Mouse (Mus musculus) lung, postnatal 0 days (tissue): ENCODE results near the gene Snn. TPM values are rescaled to one million over a fixed set of nuclear protein-coding genes. Genes with fewer than 3 reads are reported as not detected.
"Not testable (repeated sequence)": the region's sequence is repeated elsewhere in the genome, so short reads cannot be mapped to it uniquely, and the experiment has no call there.

ENCODE experiments used
- ATAC-seq: fragments of 200-750 bp; cut with Nextera tagmentation; 2 replicates; pipeline ENCODE4 v1.8.0; 2017; ENCODE audit warnings: moderate library complexity
- DNase-seq: peaks from one replicate; pipeline ENCODE4 v3.0.0-alpha.2; 2016; ENCODE audit warnings: low spot score
- H3K27ac ChIP-seq: fragments of 300-500 bp; sonication (generic); 2 replicates; pipeline ENCODE4 v1.5.1; 2014; ENCODE audit warnings: antibody characterized with exemption, mild to moderate bottlenecking, low read length, mixed read lengths
- H3K27me3 ChIP-seq: fragments of 300-500 bp; sonication (generic); replicated peaks from 2 replicates; pipeline ENCODE4 v1.6.1; 2014; ENCODE audit warnings: low read length, mixed read lengths; ENCODE audit not compliant: insufficient read depth
- H3K36me3 ChIP-seq: fragments of 300-500 bp; sonication (generic); 2 replicates; pipeline ENCODE4 v1.6.1; 2014; ENCODE audit warnings: low read length, mixed read lengths; ENCODE audit not compliant: insufficient read depth
- H3K4me1 ChIP-seq: fragments of 300-500 bp; sonication (generic); 2 replicates; pipeline ENCODE4 v1.6.1; 2014; ENCODE audit warnings: antibody characterized with exemption, low read depth, low read length, mixed read lengths; ENCODE audit not compliant: insufficient read depth
- H3K4me2 ChIP-seq: fragments of 300-500 bp; sonication (generic); replicated peaks from 2 replicates; pipeline ENCODE4 v1.6.1; 2014; ENCODE audit warnings: low read depth, mild to moderate bottlenecking, low read length, moderate library complexity, mixed read lengths
- H3K4me3 ChIP-seq: fragments of 300-500 bp; sonication (generic); 2 replicates; pipeline ENCODE4 v1.5.1; 2014; ENCODE audit warnings: low read depth, low read length
- H3K9ac ChIP-seq: fragments of 300-500 bp; sonication (generic); replicated peaks from 2 replicates; pipeline ENCODE4 v1.6.1; 2014; ENCODE audit warnings: low read depth, mild to moderate bottlenecking
- H3K9me3 ChIP-seq: fragments of 300-500 bp; sonication (generic); 2 replicates; pipeline ENCODE4 v1.6.1; 2016; ENCODE audit warnings: low read length, mixed read lengths
- CTCF ChIP-seq: IDR thresholded peaks from 2 replicates; pipeline ENCODE4 v1.5.1; 2016; ENCODE audit warnings: antibody characterized with exemption, mild to moderate bottlenecking
- EP300 ChIP-seq: IDR thresholded peaks from 2 replicates; pipeline ENCODE4 v1.6.1; 2016; ENCODE audit warnings: antibody characterized with exemption, mild to moderate bottlenecking, control low read depth
- WGBS: fragments of 180-500 bp; shearing (Covaris S2); extraction: QIAGEN DNeasy Blood & Tissue Kit; methylation state at CpG from one replicate; pipeline ENCODE4 v1.1.7; 2014; 5-methylcytosine and 5-hydroxymethylcytosine counted together
- polyA plus RNA-seq: library from polyadenylated mRNA; unstranded; fragments of >200 nt; fragmentation: Nextera tagmentation; extraction: Ambion mirVana; gene quantifications from 2 replicates; pipeline ENCODE4 v1.2.1, GENCODE M21; 2015

The Snn gene
- polyA plus RNA-seq, result 41.1 and 46.6 TPM in 2 replicates

DNA sequence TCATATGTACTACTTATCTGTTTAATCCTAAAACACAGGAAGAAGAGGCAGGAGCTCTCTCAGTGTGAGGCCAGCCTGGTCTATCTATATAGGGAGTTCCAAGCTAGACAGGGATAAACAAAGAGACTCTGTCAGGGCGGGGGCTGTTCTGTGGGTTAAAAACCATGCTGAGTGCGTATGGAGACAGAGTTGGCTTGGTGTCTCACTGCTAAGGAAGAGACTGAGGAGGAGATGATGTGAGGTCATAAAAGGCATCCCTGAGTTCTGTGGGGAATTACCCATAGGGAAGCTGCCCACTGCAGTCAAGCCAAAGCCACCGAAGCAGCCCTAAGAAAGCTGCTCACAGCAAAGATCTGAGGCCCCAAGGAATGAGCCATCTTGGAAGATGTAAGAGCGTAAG, at the start of gene Snn:
Gene Snn, plus strand, starts transcription at position 301 of the 400 bp plus-strand sequence.
- H3K4me2 ChIP-seq, result no peak within 1 kb of the TSS
- no peaks in the 10 kb centered on the region for H3K9me3 ChIP-seq
- H3K27ac ChIP-seq, result no peak within 1 kb of the TSS
- WGBS, result 87% methylated on average over 4 of the region's 4 CpGs
- H3K9ac ChIP-seq, result no peak within 1 kb of the TSS
- no peak for TF ChIP-seq EP300
- no peak for TF ChIP-seq CTCF
- H3K4me3 ChIP-seq, result no peak within 1 kb of the TSS
- H3K36me3 ChIP-seq, result no peaks in the 10 kb centered on the region
- no peak for ATAC-seq
- H3K4me1 ChIP-seq, result peaks cover 18% of the 10 kb centered on the region
- no peak for DNase-seq
- no peaks in the 10 kb centered on the region for H3K27me3 ChIP-seq

DNA sequence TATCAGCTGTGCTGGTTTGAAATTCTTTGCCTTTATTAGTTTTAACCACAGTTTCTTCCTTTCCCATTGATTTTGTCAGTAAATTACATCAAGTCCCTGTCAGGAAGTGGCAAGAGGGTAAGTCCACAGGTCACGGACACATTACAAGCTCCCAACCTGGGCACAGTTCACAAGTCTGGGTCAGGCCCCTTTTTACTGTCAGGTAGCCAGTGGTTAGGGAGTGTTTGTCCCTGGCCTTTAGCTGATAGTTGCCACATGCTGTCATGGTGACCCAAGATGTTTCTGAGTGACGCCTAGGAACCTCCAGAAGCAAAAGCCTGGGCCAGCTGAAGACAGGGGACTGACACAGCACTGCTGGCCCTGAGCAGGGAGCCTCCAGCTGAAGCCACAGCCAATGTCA, 49.5 kb upstream of the Snn start:
- TF ChIP-seq EP300 (no peak), CTCF (no peak)
- Histone ChIP-seq H3K36me3 (no peaks in the 10 kb centered on the region), H3K4me3 (no peak overlapping the region), H3K27me3 (no peaks in the 10 kb centered on the region), H3K4me2 (no peak overlapping the region), H3K9ac (no peak overlapping the region), H3K4me1 (peaks cover 22% of the 10 kb centered on the region; the same call in 1 of the 2 replicates), H3K9me3 (no peaks in the 10 kb centered on the region), H3K27ac (no peak overlapping the region)
- ATAC-seq (no peak), DNase-seq (no peak)
- WGBS, result 87% methylated on average over 2 of the region's 2 CpGs

DNA sequence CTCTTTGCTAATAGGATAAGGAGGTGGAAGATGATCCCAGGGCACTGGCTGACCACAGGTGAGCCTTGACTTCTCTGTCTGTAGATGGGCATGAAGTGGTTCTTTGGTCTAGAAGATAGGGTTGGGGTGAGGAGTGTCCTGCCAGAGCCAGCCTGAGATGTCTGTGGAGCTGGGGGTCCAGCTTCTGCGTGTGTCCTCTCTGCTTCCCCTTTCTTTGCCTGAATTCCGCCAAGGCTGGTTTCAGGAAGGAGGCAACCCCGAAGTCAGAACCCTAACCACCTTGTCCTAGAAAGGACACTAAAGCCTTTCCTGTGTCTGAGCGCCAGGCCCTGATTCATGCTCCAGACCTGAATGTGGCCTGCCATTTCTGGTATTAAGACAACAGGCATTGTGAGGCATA, 48.8 kb upstream of the Snn start:
- no peak overlapping the region for H3K27ac ChIP-seq
- H3K4me1 ChIP-seq, result peaks cover 19% of the 10 kb centered on the region; the same call in 1 of the 2 replicates
- no peaks in the 10 kb centered on the region for H3K9me3 ChIP-seq
- no peak for TF ChIP-seq EP300
- TF ChIP-seq CTCF, result no peak
- no peak overlapping the region for H3K9ac ChIP-seq
- H3K27me3 ChIP-seq, result no peaks in the 10 kb centered on the region
- H3K4me3 ChIP-seq, result no peak overlapping the region
- no peaks in the 10 kb centered on the region for H3K36me3 ChIP-seq
- H3K4me2 ChIP-seq, result no peak overlapping the region
- 81% methylated on average over 4 of the region's 4 CpGs for WGBS
- DNase-seq (no peak), ATAC-seq (no peak)

DNA sequence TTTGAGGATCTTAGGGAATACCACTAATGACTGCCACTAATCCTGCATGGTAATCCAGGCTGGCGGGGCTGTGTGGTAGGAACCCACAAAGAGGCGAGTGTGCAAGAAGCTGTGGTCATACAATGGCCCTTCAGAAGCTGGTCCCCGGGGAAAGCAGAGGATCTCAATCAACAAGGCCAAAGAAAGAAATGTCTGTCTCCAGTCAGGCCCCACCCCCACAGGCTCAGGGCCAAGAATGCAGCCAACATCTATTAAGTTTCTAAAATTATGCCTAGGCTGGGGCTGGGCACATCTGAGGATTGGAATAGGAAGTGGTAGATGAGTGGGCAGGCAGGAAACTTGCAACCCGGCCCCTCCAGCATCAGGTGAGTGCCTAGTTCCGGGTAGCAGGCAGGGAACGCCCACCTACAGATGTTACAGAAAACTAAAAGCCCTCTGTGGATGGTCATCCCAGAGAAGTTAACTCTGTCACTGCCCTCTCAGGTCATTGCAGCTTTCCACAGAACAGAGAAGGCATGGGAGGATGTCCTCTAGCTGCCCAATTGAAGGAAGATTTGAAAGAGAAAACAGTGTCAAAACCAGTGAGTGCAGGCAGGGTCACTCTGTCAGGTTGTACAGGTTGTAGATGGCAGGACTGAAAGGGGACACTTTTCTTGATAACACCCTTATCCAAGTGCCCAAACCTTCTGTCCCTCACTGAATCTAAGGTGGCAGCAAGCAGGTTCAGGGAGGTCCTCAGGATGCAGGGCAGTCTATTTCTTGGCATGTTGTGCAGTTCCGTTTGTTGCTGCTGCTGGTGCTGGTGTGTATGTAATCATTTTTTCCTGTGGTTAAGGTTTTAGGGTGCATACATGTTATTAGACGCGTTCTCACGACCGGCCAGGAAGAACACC, 47.9 kb upstream of the Snn start:
- H3K4me2 ChIP-seq, result no peak overlapping the region
- no peak for ATAC-seq

DNA sequence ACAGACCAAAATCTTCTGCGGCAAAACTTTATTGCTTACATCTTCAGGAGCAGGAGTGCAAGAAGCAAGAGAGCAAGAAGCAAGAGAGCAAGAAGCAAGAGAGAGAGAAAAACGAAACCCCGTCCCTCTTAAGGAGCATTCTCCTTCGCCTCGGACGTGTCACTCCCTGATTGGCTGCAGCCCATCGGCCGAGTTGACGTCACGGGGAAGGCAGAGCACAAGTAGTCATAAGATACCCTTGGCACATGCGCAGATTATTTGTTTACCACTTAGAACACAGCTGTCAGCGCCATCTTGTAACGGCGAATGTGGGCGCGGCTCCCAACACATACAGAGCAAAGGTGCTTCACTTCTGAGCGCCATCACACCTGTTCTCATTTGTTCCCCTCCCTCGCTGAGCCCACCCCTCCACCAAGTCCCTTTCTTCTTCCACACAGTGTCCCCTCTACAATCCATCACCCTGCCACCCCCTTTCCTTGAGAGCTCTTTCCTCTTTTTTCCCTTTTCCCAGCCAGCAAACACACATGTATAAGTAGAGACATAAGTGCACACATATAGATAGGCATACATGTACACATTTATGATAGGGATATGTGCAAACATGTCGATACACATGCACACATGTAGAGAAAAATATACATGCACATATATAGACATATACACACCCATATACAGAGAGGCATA, 47.1 kb upstream of the Snn start:
- WGBS, result 86% methylated on average over 9 of the region's 19 CpGs
- H3K9ac ChIP-seq, H3K9me3 ChIP-seq, H3K27ac ChIP-seq, DNase-seq, H3K4me2 ChIP-seq, H3K27me3 ChIP-seq, H3K4me3 ChIP-seq, H3K36me3 ChIP-seq, ATAC-seq: not testable (repeated sequence)
- H3K4me1 ChIP-seq, result peaks cover 14% of the 10 kb centered on the region; the same call in 1 of the 2 replicates

More for the DNA sequence above, 47.9 kb upstream of the Snn start:
- Histone ChIP-seq H3K27ac (0 out of 2 replicates have a peak overlapping the region, but pooled peaks have one; percentile 12), H3K36me3 (no peaks in the 10 kb centered on the region), H3K9ac (no peak overlapping the region), H3K27me3 (no peaks in the 10 kb centered on the region), H3K4me3 (no peak overlapping the region), H3K4me1 (peaks cover 17% of the 10 kb centered on the region; the same call in 1 of the 2 replicates), H3K9me3 (no peaks in the 10 kb centered on the region)
- DNase-seq, result peak; percentile 61
- WGBS, result 45% methylated on average over 11 of the region's 11 CpGs
- TF ChIP-seq EP300 (peak; percentile 45; the same call in 1 of the 2 replicates), CTCF (no peak)

DNA sequence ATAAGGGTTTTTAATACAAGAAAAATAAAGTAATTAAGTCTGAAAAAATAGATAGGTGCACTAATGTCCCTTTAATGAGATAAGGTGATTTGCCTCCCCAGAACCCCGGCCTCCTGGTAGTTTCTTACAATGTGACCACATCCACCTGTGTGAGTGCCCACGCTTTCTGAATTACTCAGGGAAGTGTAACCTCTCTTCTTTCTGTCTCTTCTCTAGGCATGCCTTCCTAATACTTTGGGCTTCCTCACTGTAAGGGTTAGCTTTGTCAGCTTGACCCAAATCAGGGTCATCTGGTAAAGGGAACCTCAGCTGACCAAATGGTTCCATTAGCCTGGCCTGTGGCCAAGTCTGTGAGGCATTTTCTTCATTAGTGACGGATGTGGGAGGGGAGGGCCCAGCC, 46.3 kb upstream of the Snn start:
- Histone ChIP-seq H3K4me2 (no peak overlapping the region), H3K9ac (no peak overlapping the region), H3K36me3 (no peaks in the 10 kb centered on the region), H3K9me3 (no peaks in the 10 kb centered on the region), H3K4me1 (peaks cover 7% of the 10 kb centered on the region; the same call in 1 of the 2 replicates), H3K4me3 (no peak overlapping the region), H3K27me3 (no peaks in the 10 kb centered on the region), H3K27ac (no peak overlapping the region)
- WGBS, result 78% methylated on average over 3 of the region's 3 CpGs
- ATAC-seq, result no peak
- DNase-seq, result no peak
- TF ChIP-seq EP300 (no peak), CTCF (no peak)
